Mouse (Mus musculus): ENCODE results near the gene Ulk4. TPM values are rescaled to one million over a fixed set of nuclear protein-coding genes. Genes with fewer than 3 reads are reported as not detected.

Gene Ulk4
- polyA plus RNA-seq, 1 experiment = 1.1 TPM

- peaks cover 60% of the 10 kb centered on the region for H3K79me2 ChIP-seq (ENCODE audit: control insufficient read depth, insufficient read depth)
- TF ChIP-seq MAX (IDR thresholded peaks at IDR 0.05) = no peak
- no peak for TF ChIP-seq CTCF (IDR thresholded peaks at IDR 0.05; ENCODE audit: control insufficient read depth, insufficient read depth, insufficient read length)
- TF ChIP-seq MYOG (IDR thresholded peaks at IDR 0.05; ENCODE audit: control insufficient read depth, extremely low read depth, insufficient read length) = no peak
- TF ChIP-seq USF1 (IDR thresholded peaks at IDR 0.05; ENCODE audit: low read depth) = no peak
- TF ChIP-seq MYOD1 (IDR thresholded peaks at IDR 0.05; ENCODE audit: control insufficient read depth, insufficient read length, low read depth) = peak; percentile 59
Measured at GRCm38 (mm10) chr9:121298411-121299091, 21.6 kb upstream of the Ulk4 start.

GRCm38 (mm10) chr9:121298065-121298398, 21.0 kb upstream of the Ulk4 start:
- H3K27me3 ChIP-seq (ENCODE audit: control insufficient read depth, insufficient read depth, insufficient read length) = no peaks in the 10 kb centered on the region
- H3K4me3 ChIP-seq (ENCODE audit: insufficient read depth, poor library complexity, severe bottlenecking) = peak overlapping the region; percentile 52
- peaks cover 55% of the 10 kb centered on the region for H3K79me2 ChIP-seq (ENCODE audit: control insufficient read depth, insufficient read depth)
- peaks cover 43% of the 10 kb centered on the region for H3K79me3 ChIP-seq (ENCODE audit: low read depth)
- peak overlapping the region; percentile 88 for H3ac ChIP-seq (ENCODE audit: control insufficient read depth, insufficient read length, low read depth)
- TF ChIP-seq MYOG (IDR thresholded peaks at IDR 0.05; ENCODE audit: control insufficient read depth, extremely low read depth, insufficient read length) (no peak), MAX (IDR thresholded peaks at IDR 0.05) (no peak), CTCF (IDR thresholded peaks at IDR 0.05; ENCODE audit: control insufficient read depth, insufficient read depth, insufficient read length) (no peak), MYOD1 (IDR thresholded peaks at IDR 0.05; ENCODE audit: control insufficient read depth, insufficient read length, low read depth) (no peak), CEBPB (IDR thresholded peaks at IDR 0.05; ENCODE audit: low read depth) (no peak), USF1 (IDR thresholded peaks at IDR 0.05; ENCODE audit: low read depth) (no peak), FOSL1 (IDR thresholded peaks at IDR 0.05; ENCODE audit: insufficient read depth, low read length, poor library complexity, severe bottlenecking) (no peak)
- no peaks in the 10 kb centered on the region for H3K36me3 ChIP-seq (ENCODE audit: control insufficient read depth, insufficient read depth)

More at GRCm38 (mm10) chr9:121298411-121299091, 21.6 kb upstream of the Ulk4 start:
- Histone ChIP-seq H3ac (ENCODE audit: control insufficient read depth, insufficient read length, low read depth) (peak overlapping the region; percentile 40), H3K27me3 (ENCODE audit: control insufficient read depth, insufficient read depth, insufficient read length) (no peaks in the 10 kb centered on the region), H3K79me3 (ENCODE audit: low read depth) (peaks cover 49% of the 10 kb centered on the region), H3K36me3 (ENCODE audit: control insufficient read depth, insufficient read depth) (no peaks in the 10 kb centered on the region), H3K4me3 (ENCODE audit: insufficient read depth, poor library complexity, severe bottlenecking) (peak overlapping the region; percentile 52)

- H3K4me3 ChIP-seq (ENCODE audit: insufficient read depth, poor library complexity, severe bottlenecking) = peak within 1 kb of the TSS; percentile 52
- no peaks in the 10 kb centered on the region for H3K36me3 ChIP-seq (ENCODE audit: control insufficient read depth, insufficient read depth)
- H3K79me3 ChIP-seq (ENCODE audit: low read depth) = peaks cover 38% of the 10 kb centered on the region
- peak within 1 kb of the TSS; percentile 88 for H3ac ChIP-seq (ENCODE audit: control insufficient read depth, insufficient read length, low read depth)
- TF ChIP-seq FOSL1 (IDR thresholded peaks at IDR 0.05; ENCODE audit: insufficient read depth, low read length, poor library complexity, severe bottlenecking) = no peak
- TF ChIP-seq CTCF (IDR thresholded peaks at IDR 0.05; ENCODE audit: control insufficient read depth, insufficient read depth, insufficient read length) = peak; percentile 10
- H3K79me2 ChIP-seq (ENCODE audit: control insufficient read depth, insufficient read depth) = peaks cover 49% of the 10 kb centered on the region
- H3K27me3 ChIP-seq (ENCODE audit: control insufficient read depth, insufficient read depth, insufficient read length) = no peaks in the 10 kb centered on the region
Measured at GRCm38 (mm10) chr9:121297171-121298064, 20.4 kb upstream of the Ulk4 start, which contains the start of gene Trak1. TSS of gene Trak1 (plus strand) at chr9:121297502.

DNA sequence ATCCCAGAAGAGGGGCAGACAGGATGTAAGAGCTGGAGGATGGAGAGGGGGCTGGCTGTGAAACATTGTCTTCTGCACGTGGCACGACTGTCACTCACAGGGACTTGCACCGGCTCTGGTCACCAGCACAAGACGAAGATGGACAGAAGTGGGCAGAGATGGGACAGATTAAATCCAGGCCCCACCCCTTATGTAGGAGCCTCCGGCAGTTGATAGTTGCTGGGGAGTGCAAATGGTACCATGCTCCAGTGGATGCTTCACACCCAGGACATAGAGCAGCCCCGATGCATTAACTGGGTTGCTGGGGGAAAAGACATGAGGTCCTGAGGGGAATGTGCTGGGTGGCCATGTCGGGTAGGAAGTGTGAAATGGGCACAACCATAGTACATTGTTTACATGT, 18.2 kb upstream of the Ulk4 start:
- Histone ChIP-seq H3K79me2 (ENCODE audit: control insufficient read depth, insufficient read depth) (peaks cover 27% of the 10 kb centered on the region), H3K36me3 (ENCODE audit: control insufficient read depth, insufficient read depth) (no peaks in the 10 kb centered on the region), H3K79me3 (ENCODE audit: low read depth) (peaks cover 18% of the 10 kb centered on the region), H3K27me3 (ENCODE audit: control insufficient read depth, insufficient read depth, insufficient read length) (no peaks in the 10 kb centered on the region), H3ac (ENCODE audit: control insufficient read depth, insufficient read length, low read depth) (no peak overlapping the region), H3K4me3 (ENCODE audit: insufficient read depth, poor library complexity, severe bottlenecking) (no peak overlapping the region)
- TF ChIP-seq MAX (IDR thresholded peaks at IDR 0.05) (no peak), FOSL1 (IDR thresholded peaks at IDR 0.05; ENCODE audit: insufficient read depth, low read length, poor library complexity, severe bottlenecking) (no peak), CEBPB (IDR thresholded peaks at IDR 0.05; ENCODE audit: low read depth) (no peak), MYOG (IDR thresholded peaks at IDR 0.05; ENCODE audit: control insufficient read depth, extremely low read depth, insufficient read length) (no peak), MYOD1 (IDR thresholded peaks at IDR 0.05; ENCODE audit: control insufficient read depth, insufficient read length, low read depth) (no peak), USF1 (IDR thresholded peaks at IDR 0.05; ENCODE audit: low read depth) (no peak), CTCF (IDR thresholded peaks at IDR 0.05; ENCODE audit: control insufficient read depth, insufficient read depth, insufficient read length) (no peak)

DNA sequence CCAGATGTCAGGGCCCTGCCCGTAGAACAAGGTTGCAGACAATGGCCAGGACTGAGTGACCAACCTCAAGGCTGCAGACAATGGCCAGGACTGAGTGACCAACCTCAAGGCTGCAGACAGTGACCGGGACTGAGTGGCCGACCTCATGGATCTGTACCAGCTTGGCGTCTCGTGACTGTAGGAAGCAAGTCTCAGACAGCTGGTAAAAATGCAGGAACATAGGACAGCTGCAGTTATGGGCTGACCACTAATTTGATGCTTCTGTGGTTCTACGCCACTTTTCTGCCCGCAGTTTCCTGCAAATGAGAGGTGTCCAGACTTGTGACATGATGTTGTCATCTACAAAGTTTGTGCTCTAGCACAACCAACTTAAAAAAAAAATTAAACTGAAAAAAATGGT, 16.2 kb upstream of the Ulk4 start:
- no peak overlapping the region for H3ac ChIP-seq (ENCODE audit: control insufficient read depth, insufficient read length, low read depth)
- no peaks in the 10 kb centered on the region for H3K27me3 ChIP-seq (ENCODE audit: control insufficient read depth, insufficient read depth, insufficient read length)
- H3K4me3 ChIP-seq (ENCODE audit: insufficient read depth, poor library complexity, severe bottlenecking) = no peak overlapping the region
- no peak for TF ChIP-seq MYOG (IDR thresholded peaks at IDR 0.05; ENCODE audit: control insufficient read depth, extremely low read depth, insufficient read length)
- TF ChIP-seq USF1 (IDR thresholded peaks at IDR 0.05; ENCODE audit: low read depth) = no peak
- peak; percentile 84 for TF ChIP-seq MYOD1 (IDR thresholded peaks at IDR 0.05; ENCODE audit: control insufficient read depth, insufficient read length, low read depth)
- no peak for TF ChIP-seq FOSL1 (IDR thresholded peaks at IDR 0.05; ENCODE audit: insufficient read depth, low read length, poor library complexity, severe bottlenecking)
- TF ChIP-seq CEBPB (IDR thresholded peaks at IDR 0.05; ENCODE audit: low read depth) = no peak
- TF ChIP-seq MAX (IDR thresholded peaks at IDR 0.05) = peak; percentile 23
- H3K79me2 ChIP-seq (ENCODE audit: control insufficient read depth, insufficient read depth) = peaks cover 6% of the 10 kb centered on the region
- H3K36me3 ChIP-seq (ENCODE audit: control insufficient read depth, insufficient read depth) = no peaks in the 10 kb centered on the region
- H3K79me3 ChIP-seq (ENCODE audit: low read depth) = peaks cover under 1% of the 10 kb centered on the region

Data from C2C12 (cell line).